26 mouse cellular contexts compared by ENCODE assay signal in genomic region chr12:110771961-110772360, GRCm38 (mm10). TPM values are rescaled to one million over a fixed set of nuclear protein-coding genes. Genes with fewer than 3 reads are reported as not detected.
DNase-seq lines count a peak whose midpoint lies in the region; ATAC-seq and TF ChIP-seq lines count a peak whose summit lies in the region.
"Had no signal": no experiment of that assay in that cellular context is flagged by ENCODE, and none has a peak within 500 bp of the region (broad histone marks: within the 10 kb centered on the region; RNA-seq: fewer than 3 reads in every experiment).

No protein-coding gene starts in this region.

- no peak for TF ChIP-seq CTCF in layer of hippocampus, adult 2 months (conservative IDR thresholded peaks at IDR 0.05)
- TF ChIP-seq CTCF in lung, adult 2 months (IDR thresholded peaks at IDR 0.05; ENCODE audit: insufficient read depth, low read length) = no peak
- TF ChIP-seq CTCF in stomach, postnatal 0 days (IDR thresholded peaks at IDR 0.05; ENCODE audit: low read depth) = no peak

- H3K9ac ChIP-seq in stomach, postnatal 0 days (ENCODE audit: low read length) = no peak overlapping the region
- H3K9ac ChIP-seq: embryonic facial prominence, embryonic 12.5 days; forebrain, embryonic 12.5 days had no signal

- no peaks in the 10 kb centered on the region for H3K27me3 ChIP-seq in stomach, postnatal 0 days (ENCODE audit: control insufficient read depth, insufficient read depth, low read length)
- H3K27me3 ChIP-seq: CH12.LX; embryonic facial prominence, embryonic 12.5 days; forebrain, embryonic 12.5 days; Patski had no signal

- no peak for ATAC-seq in stomach, postnatal 0 days (ENCODE audit: low FRiP score, low TSS enrichment)
- ATAC-seq: activated CD4-positive, CD25-positive, alpha-beta regulatory T cell, adult 4 months; CD4-positive, CD25-positive, alpha-beta regulatory T cell, adult 4 months; forebrain, embryonic 14.5 days; forebrain, embryonic 16.5 days; Patski had no signal

- no peak for DNase-seq in layer of hippocampus, adult 2 months (ENCODE audit: low spot score in 2 of 2)
- DNase-seq in layer of hippocampus, adult 9-11 months = no peak
- peak; percentile 53 for DNase-seq in adipocyte (ENCODE audit: low spot score)
- DNase-seq in gonadal fat pad, adult 2 months (ENCODE audit: low read depth) = peak; percentile 27
- no peak for DNase-seq in lung, adult 2 months
- DNase-seq in stomach, postnatal 0 days (ENCODE audit: low spot score) = no peak
- DNase-seq: adrenal gland, adult 2 months; adrenal gland, postnatal 10 days; adrenal gland, postnatal 25 days; B cell, adult 2 months; cerebellum, adult 11 months; cerebellum, adult 18-20 months; cerebellum, adult 8-10 months; cerebellum, adult 9-11 months; cerebellum, postnatal 14 days had no signal

- no peak overlapping the region for H3K4me3 ChIP-seq in layer of hippocampus, adult 2 months
- H3K4me3 ChIP-seq in lung, adult 2 months (replicated peaks; ENCODE audit: extremely low read depth, low read depth, low read length) = no peak overlapping the region
- H3K4me3 ChIP-seq in stomach, postnatal 0 days (ENCODE audit: low read depth, low read length) = no peak overlapping the region
- H3K4me3 ChIP-seq: embryonic facial prominence, embryonic 10.5 days; embryonic facial prominence, embryonic 12.5 days; forebrain, embryonic 10.5 days; forebrain, embryonic 12.5 days had no signal

- 88% methylated on average over 6 of the region's 6 CpGs for WGBS in lung, adult 2 months
- WGBS in stomach, postnatal 0 days = 92% methylated on average over 6 of the region's 6 CpGs

- TF ChIP-seq POLR2A in lung, adult 2 months (IDR thresholded peaks at IDR 0.05; ENCODE audit: borderline replicate concordance, extremely low read depth, low read depth, low read length) = no peak

- no peaks in the 10 kb centered on the region for H3K36me3 ChIP-seq in stomach, postnatal 0 days (ENCODE audit: control insufficient read depth, insufficient read depth, low read length)
- H3K36me3 ChIP-seq: embryonic facial prominence, embryonic 10.5 days; embryonic facial prominence, embryonic 12.5 days; forebrain, embryonic 12.5 days had no signal

- H3K9me3 ChIP-seq in stomach, postnatal 0 days (ENCODE audit: control insufficient read depth, low read length) = no peaks in the 10 kb centered on the region
- H3K9me3 ChIP-seq: embryonic facial prominence, embryonic 10.5 days; embryonic facial prominence, embryonic 12.5 days; forebrain, embryonic 10.5 days; forebrain, embryonic 12.5 days; G1E had no signal

- peaks cover 7% of the 10 kb centered on the region; the same call in 1 of the 2 replicates for H3K4me1 ChIP-seq in lung, adult 2 months (ENCODE audit: control insufficient read depth, insufficient read depth, low read length)
- H3K4me1 ChIP-seq in stomach, postnatal 0 days (replicated peaks; ENCODE audit: control insufficient read depth, insufficient read depth) = no peaks in the 10 kb centered on the region

- TF ChIP-seq EP300 in stomach, postnatal 0 days (optimal IDR thresholded peaks at IDR 0.05) = no peak

- H3K27ac ChIP-seq in layer of hippocampus, adult 2 months = peak overlapping the region; percentile 24; the same call in 1 of the 2 replicates
- no peak overlapping the region for H3K27ac ChIP-seq in stomach, postnatal 0 days (replicated peaks)
- H3K27ac ChIP-seq: embryonic facial prominence, embryonic 10.5 days; embryonic facial prominence, embryonic 12.5 days; forebrain, embryonic 10.5 days; forebrain, embryonic 12.5 days had no signal

- no peak overlapping the region for H3K4me2 ChIP-seq in stomach, postnatal 0 days (replicated peaks; ENCODE audit: low read depth)
- H3K4me2 ChIP-seq: embryonic facial prominence, embryonic 12.5 days; forebrain, embryonic 12.5 days had no signal

RNA-seq across cellular contexts. Expression of gene Wdr20, which starts 34.2 kb away (rescaled TPM):
- total RNA-seq in layer of hippocampus, adult 2 months (2021) = 10 to 100 TPM; 43.5 to 49.9 TPM
- polyA plus RNA-seq in gonadal fat pad, adult 2 months (2012; rRNA removed) = 20.5 and 20.9 TPM in 2 replicates
- 13.5 and 16.2 TPM in 2 replicates for polyA plus RNA-seq in lung, adult 2 months (2012; rRNA removed)
- polyA plus RNA-seq in stomach, postnatal 0 days (2015; fragmentation: Nextera tagmentation; extraction: Ambion mirVana) = 12.8 and 14.0 TPM in 2 replicates

Comparison
In these comparisons a context has a peak if more than half of its experiments do, and no peak if none do; other contexts are left out.
1. DNase-seq: peak in adipocyte (single experiment) and gonadal fat pad, adult 2 months (single experiment); none in layer of hippocampus, adult 2 months (0 of 2), layer of hippocampus, adult 9-11 months (single experiment), lung, adult 2 months (single experiment) and stomach, postnatal 0 days (single experiment).